Mouse (Mus musculus) large intestine, adult 2 months (tissue): ENCODE results near the gene Incenp. TPM values are rescaled to one million over a fixed set of nuclear protein-coding genes. Genes with fewer than 3 reads are reported as not detected.
"Not testable (repeated sequence)": the region's sequence is repeated elsewhere in the genome, so short reads cannot be mapped to it uniquely, and the experiment has no call there.

Experiments used
- DNase-seq: peaks from one replicate; pipeline ENCODE4 v3.0.0-alpha.2; 2012; ENCODE audit warnings: low read depth, low spot score
- WGBS: fragments of 180-500 bp; shearing (Covaris S2); methylation state at CpG from one replicate; pipeline ENCODE4 v1.1.7; 2018; 5-methylcytosine and 5-hydroxymethylcytosine counted together
- polyA plus RNA-seq: library from polyadenylated mRNA; depleted of rRNA; stranded (reverse); fragments of >200 nt; gene quantifications from 2 replicates; pipeline ENCODE4 v1.2.3, GENCODE M21; 2012; rRNA removed

Gene Incenp
- 30.6 and 34.9 TPM in 2 replicates for polyA plus RNA-seq

DNA sequence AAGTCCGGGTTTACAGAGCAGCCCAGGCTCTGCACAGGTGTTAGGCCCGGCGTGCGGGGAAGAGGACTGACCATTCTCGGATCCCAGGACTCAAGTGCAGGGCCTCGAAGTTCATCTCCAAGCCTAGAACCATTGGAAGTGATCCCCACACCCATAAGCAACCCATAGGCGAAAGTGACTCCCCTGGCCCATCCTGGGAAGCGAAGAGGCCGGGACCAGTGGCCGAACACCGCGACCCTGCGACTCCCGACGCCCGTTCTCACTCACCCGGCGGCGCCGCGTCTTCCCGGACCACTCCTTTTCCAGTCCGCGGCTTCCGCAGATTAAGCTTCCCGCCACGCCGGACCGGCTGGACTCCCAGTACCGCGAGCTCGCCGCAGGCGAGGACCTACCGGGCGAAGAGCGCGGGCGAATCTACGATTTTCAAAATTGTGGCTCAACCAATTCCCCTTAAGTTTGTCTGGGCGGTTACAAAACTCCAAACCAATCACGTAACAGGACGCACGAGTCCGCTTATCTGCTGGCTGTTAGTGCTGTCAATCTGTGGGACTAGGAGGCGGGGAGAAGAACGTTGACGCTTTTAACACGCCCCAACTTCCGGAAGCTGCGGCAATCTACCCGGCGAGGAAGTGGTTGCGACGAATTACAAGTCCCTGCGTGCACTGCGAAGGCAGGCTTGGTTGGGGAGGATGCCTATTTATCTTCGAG, at the start of gene Incenp:
Gene Incenp, minus strand, starts transcription at position 480 of the 708 bp plus-strand sequence.
- DNase-seq, result peak; percentile 100
- WGBS, result under 1% methylated on average over 58 of the region's 58 CpGs

DNA sequence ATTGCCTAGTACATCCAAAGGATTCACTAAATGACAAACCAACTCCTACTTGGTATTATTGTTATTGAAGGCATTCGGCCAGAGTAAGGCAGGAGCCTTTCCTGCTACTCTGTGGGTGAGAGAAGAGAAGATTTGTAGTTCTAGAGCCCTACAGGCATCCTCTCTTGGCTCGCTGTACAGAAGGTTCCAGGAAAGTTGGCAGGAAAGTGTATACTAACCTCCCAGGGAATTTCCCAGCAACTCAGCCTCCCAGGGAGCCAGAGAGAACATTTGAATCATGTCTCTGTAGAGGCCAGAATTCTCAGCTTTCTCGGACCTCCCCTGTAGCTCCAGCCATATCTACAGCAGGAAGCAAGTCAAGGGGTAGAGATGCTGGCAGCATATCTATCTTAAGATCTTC, 47.6 kb upstream of the Incenp start:
- WGBS, result 60% methylated on average over 3 of the region's 3 CpGs
- DNase-seq, result no peak

DNA sequence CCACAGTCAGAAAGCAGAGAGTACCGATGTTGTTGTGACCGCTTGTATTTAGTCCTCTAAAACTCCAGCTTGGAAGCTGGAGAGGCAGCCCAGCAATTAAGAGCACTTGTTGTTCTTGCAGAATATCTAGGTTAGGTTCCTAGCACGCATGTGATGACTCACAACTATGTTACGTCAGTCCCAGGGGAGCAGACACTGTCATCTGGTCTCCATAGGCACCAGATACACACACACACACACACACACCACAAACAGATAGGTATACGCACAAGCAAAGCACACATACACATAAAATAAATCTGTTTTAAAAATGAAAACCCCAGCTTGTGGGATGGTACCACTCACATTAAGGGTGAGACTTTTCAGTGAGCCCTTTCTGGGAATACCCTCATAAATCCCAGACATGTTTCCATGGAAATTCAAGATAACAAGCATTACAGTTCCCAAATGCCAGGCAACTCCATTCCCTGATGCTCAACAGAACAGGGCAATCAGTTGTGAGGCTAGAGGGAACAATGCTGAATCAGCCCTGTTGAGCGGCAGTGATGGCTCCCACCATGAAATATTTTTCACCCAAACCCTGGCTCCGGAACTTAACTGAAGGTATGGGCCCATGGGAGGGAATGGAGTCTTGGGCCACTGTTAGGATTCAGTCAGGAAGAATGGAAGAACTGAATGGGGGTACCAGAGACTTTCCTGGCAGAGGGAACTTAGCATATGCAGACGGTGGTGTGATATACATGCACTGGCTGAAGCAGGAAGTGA, 46.6 kb upstream of the Incenp start:
- 83% methylated on average over 8 of the region's 8 CpGs for WGBS

DNA sequence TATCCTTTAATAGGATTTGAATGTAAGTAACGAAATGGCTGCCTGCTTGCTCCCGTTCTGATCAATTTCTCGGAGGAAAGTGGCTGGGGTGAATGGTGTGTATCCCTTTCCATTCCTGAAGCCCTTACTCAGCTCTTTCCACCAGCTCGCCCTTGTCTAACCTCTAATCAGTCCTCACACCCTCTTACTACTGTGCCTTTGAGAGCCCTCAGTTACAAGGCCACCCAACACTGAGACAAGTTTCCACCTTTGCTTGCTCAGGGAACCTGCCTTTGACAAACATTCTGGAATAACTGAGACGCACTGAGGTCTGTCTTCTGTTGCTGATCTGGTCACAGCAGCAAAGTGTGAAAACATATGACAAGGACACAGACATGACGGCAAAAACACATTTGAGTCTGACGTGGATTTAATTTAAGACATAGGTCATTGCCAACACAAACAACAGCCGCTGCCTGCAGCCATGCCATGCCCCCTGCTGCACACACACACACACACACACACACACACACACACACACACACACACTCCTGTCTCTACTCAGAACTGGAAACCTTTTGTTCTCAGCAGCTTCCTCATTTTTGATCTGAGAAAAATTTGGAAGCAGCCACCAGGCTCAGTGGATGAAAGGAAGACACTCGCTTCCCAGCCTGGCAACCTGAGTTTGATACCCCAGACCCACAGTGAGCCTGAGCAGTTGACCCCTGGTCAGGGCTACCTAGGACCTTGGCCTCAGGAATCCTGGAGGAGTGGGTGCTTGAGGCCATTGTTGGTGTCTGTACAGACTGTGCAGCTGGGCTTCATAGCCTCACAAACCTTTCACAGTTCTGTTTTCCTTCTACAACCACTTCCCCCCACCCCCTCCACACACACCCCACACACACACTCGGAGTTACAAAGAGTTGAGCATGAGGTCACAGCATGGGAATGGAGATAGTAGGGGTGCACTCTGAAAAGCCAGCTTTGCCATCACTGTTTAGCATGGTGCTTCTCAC, 43.5 kb upstream of the Incenp start:
- WGBS, result 39% methylated on average over 10 of the region's 10 CpGs
- DNase-seq, result no peak

More for the DNA sequence above, 46.6 kb upstream of the Incenp start:
- DNase-seq, result no peak

DNA sequence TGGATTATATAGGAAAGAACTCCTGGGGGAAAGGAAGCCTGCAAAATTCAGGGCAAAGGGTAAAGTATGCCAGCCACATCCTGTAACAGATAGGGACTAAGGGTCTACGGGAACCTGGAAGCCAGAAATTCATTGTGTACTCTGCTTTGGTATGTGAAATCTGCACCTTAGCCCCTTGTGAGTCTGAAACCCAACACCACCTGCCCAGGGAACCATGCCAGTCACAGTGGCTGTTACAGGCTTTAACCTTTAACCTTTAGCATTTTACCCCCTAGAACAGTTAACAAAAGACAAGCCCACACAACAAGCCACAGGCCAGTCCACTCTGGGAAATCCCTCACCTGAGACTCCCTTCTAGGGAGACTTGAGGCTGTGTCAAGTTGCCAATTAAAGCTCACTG, 42.5 kb upstream of the Incenp start:
- no peak for DNase-seq
- WGBS, result 35% methylated on average over 1 of the region's 1 CpGs

DNA sequence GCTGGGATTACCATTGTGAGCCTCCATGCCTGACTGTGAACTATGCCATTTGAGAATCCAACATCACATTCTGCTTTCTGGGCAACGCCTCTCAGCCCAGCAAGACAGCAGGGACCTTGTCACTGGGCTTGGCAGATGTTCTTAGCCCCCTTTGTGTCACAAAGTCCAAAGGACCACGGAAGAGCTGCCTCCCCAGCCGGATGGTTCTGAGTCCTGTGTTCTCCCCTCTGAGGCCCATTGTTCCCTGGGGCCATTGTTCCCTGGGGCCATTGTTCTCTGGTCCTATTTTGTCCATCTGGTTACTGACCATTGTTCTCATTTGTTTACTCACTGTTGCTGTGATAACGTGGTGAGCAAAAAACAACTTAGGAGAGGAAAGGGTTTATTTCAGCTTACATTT, 41.6 kb upstream of the Incenp start:
- no peak for DNase-seq
- WGBS, result 62% methylated on average over 4 of the region's 4 CpGs

DNA sequence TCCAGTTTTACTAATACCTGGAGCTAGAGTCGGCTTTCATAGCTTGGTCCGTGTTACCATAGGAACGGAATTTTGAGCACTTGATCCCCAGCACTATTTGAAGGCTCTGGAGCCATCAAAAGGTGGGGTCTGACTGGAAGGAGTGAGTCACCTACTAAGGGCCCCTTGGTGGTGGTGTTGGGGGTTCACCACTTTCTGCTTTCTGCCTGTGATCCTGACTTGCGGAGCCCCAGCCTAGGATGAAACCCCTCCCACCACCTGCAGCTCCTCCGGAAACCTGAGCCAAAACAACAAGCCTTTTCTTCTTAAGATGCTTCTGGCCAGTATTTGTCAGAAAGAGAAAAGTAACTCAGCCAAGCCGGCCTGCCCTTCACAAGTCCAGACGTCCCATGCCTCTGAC, 40.5 kb upstream of the Incenp start:
- DNase-seq, result no peak
- 84% methylated on average over 7 of the region's 7 CpGs for WGBS

DNA sequence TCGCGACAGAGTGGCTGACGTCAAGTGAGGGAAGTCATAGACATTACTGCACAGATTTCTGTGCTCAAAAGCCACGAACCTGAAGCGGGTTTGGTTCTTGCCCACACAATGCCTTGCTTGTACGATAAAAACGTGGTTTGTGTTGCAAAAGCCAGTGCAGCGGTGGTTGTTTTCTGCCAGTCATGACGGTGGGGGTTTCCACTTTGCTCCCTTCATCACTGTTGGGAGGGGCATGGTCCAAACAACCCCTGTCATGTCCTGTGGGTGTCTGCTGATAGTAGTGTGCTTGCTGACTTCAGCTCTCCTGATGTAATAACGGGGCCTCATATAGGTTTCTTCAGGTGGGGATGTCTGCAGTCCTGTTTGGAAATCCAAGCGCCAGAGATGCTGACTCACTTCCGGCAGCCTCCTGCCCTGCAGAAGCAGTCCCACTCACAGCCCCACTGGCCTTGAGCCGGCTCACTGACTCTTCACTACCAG, 39.5 kb upstream of the Incenp start:
- DNase-seq, result no peak
- 63% methylated on average over 13 of the region's 13 CpGs for WGBS

DNA sequence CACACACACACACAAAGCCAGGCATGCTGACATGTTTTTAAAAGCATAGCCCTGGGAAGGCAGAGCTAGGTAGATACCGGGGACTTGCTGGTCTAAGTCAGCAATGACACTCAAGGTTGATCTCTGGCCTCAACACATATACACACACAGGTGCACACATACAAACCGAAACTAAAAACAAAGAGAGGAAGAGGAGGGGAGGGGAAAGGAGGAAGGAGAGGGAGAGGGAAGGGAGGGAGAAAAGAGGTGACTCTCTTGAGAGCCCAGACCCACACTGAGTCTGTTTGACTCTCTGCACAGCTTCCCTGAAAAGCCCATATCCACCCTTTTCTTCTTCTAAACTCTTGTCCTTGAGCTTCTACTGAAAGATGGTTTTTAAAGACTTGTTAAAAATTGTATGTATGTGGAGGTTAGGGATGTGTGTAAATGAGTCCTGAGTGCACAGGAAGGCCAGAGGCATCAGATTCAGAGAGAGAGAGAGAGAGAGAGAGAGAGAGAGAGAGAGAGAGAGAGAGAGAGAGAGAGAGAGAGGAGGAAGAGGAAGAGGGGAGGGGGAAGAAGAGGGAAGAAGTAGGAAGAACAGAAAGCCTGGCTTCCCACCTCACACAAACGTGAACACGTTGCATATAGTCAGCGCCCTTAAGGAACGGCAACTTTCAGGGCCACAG, 38.9 kb upstream of the Incenp start:
- no peak for DNase-seq
- 58% methylated on average over 6 of the region's 6 CpGs for WGBS

DNA sequence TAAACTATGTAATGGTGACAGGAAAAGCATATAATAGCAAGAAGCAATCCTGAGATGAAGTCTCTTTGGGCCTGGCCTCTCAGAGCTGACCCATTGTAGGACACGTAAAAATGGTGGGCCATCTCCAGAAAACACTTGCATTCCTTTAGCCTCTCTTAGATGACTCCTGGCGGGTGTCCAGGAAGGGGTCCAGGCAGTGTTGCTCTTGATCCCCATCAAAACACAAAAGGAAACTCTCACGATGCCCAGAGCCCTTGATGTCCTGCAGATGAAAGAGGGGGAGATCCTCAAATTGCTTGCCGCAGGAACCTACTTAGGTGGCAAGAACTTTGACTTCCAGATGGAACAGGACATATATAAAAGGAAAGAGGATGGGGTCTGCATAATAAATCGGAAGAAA, 38.1 kb upstream of the Incenp start:
- 82% methylated on average over 5 of the region's 5 CpGs for WGBS
- DNase-seq, result no peak

DNA sequence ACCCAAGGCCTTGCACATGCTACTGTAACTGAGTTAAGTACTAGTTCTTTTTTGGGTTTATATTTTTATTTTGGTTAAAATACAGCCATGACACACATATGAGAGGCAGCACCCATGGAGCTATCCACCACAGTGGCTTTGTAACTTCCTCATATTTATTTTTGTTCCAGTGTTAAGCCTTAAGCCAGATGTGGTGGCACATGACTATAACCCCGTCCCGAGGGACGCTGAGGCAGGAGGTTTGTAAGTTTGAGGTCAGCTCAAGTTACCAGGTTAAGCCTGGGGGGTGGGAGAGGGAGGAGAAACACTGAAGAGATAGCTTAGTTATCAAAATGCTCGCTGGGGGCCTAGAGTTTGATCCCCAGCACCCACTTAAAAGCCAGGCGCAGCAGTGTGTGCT, 37.2 kb upstream of the Incenp start:
- no peak for DNase-seq
- 76% methylated on average over 5 of the region's 5 CpGs for WGBS

DNA sequence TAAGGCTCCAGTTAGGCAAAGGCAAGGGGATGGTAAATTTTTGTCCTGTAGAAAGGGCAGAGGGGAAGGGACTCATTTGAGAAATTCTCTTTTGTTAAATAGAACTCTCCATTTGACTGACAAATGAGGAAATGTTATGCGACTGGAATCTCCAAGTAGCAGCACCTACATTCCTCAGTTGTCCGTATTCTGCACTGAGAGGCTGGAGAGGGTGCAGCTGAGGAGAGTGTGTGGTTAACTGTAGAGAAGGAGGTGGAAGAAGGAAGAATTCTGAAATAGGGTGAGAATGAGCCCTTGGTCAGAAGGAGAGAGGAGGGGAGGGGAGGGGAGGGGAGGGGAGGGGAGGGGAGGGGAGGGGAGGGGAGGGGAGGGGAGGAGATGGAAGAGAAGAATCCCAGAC, 34.6 kb upstream of the Incenp start:
- no peak for DNase-seq
- WGBS, result 82% methylated on average over 2 of the region's 2 CpGs

DNA sequence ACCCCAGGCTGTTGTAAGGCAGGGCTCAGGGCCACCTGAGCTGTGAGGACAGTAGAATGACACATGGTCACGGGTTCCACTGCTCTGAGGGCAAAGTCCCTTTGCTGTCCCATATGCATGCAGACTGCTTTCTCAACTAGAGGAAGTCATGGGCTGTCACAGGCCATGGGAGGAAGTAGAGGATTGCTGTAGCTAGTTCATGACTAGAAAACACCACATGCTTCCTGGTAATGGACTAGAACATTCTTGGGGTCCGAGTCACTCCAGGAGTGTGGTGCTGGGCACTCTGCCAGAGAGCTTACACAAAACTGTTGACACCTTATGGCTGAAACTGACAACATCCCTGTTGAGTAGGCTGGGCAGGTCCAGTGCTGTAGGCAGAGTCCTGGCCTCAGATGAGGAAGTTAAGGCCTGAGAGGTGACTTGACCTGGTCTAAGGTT, 31.8 kb upstream of the Incenp start:
- DNase-seq, result not testable (repeated sequence)
- WGBS, result 38% methylated on average over 2 of the region's 2 CpGs

DNA sequence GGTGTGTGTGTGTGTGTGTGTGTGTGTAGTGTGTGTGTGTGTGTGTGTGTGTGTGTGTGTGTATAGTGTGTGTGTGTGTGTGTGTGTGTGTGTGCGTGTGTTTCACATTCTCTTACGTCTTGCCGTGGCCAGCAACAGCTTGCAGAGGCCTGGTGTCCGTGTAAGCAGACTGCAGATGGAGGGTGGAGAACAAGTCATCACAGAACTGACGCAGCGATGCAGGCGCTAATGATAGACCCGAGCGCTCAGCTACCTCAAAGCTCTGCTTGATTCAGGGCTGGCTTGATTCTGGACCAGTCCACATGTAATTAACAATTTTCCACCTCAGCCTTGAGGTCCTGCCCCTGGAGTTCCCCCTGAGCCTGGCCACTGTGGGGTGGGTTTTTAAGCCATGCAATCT, 28.7 kb upstream of the Incenp start:
- 75% methylated on average over 9 of the region's 9 CpGs for WGBS
- DNase-seq, result no peak

DNA sequence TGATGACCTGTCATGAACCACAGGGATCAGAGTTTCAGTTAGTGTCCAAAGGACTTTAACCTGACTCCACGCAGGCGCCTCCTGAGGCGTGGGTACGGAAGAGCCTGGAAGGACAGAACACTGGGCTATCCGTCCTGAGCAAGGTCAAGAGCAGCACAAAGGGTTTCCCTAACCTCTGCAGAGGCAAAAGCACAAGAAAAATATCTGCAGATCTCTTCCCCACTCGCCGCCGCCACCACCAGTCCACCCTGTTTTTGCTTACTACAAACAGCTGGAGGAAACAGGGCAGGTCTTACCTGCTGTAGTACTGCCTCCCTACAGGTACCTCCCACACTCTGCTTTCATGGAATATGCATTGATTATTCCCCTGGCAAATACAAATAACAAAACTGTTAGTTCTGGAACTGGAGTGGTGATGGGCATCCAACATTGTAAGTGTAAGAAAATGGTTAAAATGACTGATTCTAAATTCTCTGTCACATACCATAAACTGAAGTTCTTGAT, 25.5 kb upstream of the Incenp start:
- DNase-seq, result no peak
- 75% methylated on average over 8 of the region's 8 CpGs for WGBS

DNA sequence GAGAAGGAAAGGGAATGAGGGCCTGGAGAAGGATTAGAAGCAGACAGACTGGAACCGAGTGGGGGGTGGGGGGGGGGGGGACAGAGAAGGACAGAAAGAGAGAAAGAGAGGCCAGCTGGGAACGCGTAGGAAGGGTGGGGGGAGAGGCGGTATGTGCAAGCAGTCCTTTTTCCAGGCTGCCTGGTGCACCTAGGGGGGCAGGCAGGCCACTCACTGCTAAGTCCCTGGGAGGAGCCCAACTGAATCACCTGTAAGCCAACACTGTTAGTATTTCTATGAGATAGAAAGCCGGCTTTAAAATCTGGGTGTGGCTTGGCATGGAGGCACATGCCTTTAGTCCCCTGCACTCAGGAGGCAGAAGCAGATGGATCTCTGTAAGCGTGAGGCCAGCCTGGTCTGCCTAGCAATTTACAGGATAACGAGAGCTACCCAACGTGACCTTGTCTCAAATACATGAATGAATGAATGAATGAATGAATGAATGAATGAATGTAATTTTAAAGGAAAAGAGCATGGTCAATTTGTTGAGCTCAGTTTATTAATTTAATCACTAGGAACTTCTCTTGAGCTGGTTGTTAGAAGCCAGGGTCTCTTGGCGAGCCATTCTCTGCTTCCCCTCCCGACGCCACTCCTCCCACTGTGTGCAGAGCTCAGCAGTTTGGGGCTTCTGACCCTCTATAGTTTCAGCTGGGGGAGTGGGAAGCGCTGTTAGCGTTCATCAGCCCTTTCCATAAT, 24.9 kb upstream of the Incenp start:
- DNase-seq, result no peak
- 51% methylated on average over 13 of the region's 13 CpGs for WGBS

DNA sequence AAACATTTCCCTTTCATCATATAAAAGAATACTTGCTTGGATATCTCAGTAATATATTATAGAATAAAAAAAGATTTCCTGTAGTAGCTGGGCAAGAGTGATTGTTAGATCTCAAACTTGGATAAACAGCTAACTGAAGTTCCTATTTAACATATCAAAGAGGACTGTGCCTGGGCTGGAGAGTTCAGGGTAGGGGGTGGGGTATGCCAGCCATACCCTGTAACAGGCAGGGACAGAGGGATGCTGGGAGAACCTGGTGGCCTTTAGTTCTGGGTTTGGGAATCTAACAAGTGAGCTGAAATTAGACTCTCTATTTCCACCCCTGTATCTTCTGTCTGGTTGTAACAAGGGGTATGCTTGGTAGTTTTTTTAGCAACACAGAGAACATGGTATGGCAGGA, 23.7 kb upstream of the Incenp start:
- no peak for DNase-seq

DNA sequence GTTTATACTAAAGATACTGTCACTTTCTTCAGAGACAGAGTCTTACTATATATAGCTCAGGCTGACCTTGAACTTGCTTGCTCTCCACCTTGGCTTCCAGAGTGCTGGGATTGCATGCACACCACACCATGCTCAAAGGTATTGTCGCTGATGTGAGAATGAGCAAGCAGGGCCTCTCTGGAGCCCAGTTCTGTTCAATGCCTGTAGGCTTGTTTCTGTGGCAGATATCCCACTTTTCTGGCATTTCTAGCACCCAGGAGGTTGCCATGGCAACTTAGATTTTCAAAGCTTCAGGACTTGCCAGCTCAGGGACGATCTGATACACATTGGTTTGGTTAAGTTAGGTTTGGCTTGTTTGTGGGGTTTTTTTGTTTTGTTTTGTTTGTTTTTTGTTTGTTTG, 22.9 kb upstream of the Incenp start:
- 53% methylated on average over 2 of the region's 2 CpGs for WGBS

More for the DNA sequence above, 22.9 kb upstream of the Incenp start:
- no peak for DNase-seq
